Mouse (Mus musculus) spleen, adult 12 weeks (tissue): Measurements from ENCODE around the gene Atp5g1.

Experiments
- DNase-seq: peaks from one replicate; pipeline ENCODE4 v3.0.0; 2022; ENCODE audit warnings: low spot score

Atp5g1 gene

GRCm38 (mm10) chr11:96071013-96071412, 4.5 kb downstream of the Atp5g1 start:
- no peak for DNase-seq

DNA sequence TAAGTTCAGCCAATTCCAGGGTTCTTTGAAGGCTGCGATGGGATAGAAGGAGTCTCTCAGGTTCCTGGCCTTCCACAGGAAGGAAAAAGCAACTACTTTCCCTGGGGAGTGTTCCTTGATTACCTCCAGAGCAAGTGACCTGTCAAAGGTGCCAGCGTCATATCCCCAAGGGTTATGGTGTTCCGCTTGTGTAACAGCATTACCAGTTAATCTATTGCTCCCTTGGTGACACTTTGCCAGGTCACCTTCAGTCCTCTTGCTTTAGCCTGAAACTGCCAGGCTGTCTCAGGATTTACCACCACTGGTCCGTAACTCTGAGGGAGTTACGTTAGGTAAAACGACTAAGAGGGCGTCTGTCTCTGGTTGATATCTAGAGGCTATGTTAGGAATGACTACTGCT, 5.1 kb downstream of the Atp5g1 start:
- DNase-seq = no peak

DNA sequence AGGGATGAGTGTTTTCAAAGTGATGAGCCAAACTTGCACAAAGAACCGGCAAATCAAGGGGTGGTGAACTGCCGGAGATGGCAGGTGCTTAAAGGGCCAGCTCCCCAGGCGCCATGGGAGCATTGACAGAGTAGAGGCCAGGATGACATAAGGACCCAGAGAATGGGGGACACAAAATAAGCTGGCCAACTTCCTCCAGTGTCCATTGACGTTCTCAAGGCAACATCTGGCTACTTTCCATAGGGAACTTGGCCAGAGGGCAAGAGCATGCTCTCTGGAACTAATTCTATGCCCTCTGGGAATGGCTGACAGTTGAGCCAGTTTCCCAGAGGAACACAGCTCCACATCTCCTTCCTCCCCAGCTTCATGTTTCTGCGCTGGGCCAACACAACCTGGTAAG, 7.2 kb downstream of the Atp5g1 start:
- no peak for DNase-seq

DNA sequence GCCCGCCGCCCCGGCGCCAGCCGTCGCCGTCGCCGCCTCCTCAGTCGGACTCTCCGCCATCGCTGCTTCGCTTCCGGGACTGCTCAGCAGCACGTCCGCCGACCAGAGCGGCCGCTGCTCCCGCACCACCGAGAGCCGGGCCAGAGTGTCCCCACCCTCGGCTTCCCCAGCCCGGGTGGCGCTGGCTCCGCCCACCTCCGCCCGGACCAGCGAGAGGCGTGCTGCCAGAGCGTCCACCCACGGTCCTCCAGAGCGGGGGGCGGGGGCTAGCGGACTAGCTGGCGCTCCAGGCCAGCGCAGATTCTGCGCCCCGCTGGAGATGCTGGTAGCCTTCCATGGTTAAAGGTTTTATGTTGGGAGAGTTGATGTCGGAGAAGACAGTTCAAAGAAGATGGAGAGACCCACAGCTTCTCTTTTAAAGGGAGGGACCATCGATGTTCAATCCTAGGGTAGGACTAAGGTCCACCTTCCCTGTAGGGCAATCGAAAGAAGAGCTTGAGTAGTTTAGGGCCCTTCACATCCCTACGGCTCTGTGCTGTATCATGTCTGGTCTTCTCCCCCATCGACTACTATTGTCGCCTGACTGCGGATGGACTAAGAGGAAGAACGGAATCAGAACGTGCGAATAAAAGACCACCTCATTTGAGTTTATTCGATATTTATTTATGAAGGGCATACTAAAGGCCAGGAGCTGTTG, 10.1 kb downstream of the Atp5g1 start, which contains the start of gene Ube2z:
Gene Ube2z, minus strand, starts transcription at position 174 of the 697 bp plus-strand sequence.
- DNase-seq = peak; percentile 95

GRCm38 (mm10) chr11:96064521-96065214, 10.8 kb downstream of the Atp5g1 start:
- peak; percentile 21 for DNase-seq

DNA sequence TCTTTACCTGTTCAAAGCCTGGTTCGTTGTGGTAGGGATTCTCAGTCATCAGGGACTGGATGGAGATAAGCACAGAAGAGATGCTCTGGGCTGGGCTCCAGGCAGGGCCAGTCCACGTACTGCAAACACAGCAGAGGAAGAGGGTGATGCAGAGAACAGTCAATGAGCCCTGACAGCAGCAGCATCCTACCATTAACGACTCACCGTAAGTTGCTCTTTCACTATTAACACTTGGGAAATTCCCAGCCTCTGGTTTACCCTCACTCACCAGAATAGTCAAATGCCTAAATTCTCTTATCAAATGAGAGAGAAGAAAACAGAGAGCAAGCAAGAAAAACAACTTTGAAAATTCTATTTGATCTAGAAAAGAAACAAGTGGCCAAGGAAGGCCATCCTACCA, 17.2 kb downstream of the Atp5g1 start:
- DNase-seq = no peak

DNA sequence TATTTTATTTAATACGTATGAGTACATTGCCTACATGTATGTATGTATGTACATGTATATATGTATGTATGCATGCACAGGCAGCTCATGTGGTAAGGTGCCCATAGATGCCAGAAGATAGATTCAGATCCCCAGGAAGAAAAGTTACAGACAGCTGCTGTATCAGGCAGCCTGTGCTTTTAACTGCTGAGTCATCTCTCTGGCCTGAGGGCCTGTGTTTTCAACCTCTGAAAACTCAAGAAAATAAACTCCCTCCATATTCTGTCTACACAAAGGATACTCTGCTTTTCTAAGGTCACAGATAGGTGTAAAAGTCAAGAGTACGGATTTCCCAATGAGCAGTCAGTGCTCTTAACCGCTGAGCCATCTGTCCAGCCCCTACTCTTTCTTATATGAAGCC, 24.6 kb downstream of the Atp5g1 start:
- DNase-seq = no peak

- no peak for DNase-seq
These were observed 25.5 kb downstream of the Atp5g1 start for GRCm38 (mm10) chr11:96049939-96050338.

DNA sequence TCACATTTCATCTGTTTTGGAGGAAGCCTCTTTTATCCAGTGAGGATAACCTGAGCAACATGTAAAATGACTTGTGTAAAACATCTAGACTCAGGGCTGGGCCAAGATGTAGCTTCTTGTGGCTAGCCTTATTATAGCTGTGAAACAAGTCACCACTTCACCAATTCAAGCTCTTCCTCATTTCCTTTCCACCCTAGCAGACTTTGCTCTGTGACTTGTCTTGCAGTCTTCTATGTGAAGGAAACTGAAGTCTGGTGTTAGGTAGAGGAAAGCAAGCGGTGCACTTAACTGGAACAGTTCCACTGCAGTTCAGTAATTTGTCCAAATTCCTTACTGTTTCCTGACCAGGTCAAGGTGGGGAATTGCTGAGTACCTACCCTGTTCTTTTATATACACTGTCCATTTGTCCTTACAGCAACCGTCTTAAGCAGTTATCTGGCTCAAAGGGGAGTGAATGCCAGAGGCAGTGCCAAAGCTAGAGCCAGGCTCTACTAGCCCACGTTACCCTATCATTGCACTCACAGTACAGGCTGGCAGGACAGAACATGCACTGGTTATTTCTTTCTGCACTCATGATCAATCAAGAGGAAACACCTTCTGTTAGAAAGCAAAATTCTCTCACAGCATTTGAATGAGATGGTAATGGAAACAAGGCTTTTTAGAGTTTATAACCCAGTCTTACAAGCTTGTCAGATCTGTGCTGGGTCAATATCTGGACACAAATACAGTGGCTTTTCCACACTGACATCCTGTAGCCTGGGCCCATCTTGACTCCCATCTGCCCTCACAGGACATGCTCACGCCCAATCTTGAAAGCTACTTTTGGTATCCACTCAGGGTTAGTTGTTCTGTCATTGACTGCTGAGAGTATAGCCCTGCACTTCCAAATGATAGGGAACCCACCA, 27.7 kb downstream of the Atp5g1 start:
- no peak for DNase-seq

DNA sequence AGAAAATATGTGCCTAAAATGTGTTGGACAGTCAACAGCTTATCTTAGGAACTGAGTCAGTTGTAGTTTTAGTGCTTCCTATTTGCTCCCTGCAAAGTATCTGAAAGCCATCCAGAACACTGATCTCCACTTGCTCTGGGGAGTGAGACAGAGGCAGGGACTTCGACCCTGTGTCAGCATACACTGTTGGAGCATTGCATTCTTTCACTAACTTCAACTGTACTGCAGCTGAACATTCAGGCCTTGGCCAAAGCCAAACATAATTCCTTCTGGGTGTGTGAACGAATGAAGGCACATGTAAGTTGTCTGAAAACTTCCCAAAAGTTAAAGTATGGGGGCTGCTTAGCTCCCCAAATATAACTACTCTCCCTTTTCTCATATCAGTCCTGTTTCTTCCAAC, 28.7 kb downstream of the Atp5g1 start:
- DNase-seq = no peak

GRCm38 (mm10) chr11:96046028-96046427, 29.4 kb downstream of the Atp5g1 start:
- DNase-seq = no peak

DNA sequence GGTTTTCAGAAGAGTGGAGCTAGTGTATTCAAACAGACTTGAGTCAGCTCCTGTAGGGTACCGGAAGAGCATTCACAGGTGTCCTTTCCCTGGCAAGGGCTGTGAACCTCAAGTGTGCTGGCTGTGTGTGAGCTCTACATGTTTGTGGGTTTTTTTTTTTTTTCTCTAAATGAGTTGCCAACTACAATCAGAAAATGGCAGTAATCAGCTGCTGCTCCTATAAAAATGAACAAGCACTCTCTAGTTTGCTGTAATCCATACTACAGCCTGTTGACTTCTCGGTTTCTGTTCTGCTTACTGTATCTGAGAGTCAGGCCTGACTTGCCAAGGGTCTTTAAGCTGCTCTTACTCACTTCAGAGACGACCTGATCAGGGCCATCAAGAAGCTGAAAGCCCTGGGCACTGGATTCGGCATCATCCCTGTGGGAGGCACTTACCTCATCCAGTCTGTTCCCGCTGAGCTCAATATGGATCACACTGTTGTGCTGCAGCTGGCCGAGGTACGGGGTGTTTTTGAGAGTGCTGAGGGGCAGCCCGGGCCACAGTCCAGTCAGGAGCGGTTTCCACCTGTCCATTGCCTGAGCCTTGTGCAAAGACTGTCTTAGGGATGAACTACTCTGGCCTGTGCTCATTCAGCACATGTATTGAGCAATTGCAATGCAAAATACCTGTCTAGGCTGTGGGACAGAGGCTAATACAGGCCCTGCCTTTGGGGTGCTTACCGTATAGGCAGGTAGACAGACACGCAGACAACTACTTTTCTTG, 30.5 kb downstream of the Atp5g1 start:
- DNase-seq = no peak

DNA sequence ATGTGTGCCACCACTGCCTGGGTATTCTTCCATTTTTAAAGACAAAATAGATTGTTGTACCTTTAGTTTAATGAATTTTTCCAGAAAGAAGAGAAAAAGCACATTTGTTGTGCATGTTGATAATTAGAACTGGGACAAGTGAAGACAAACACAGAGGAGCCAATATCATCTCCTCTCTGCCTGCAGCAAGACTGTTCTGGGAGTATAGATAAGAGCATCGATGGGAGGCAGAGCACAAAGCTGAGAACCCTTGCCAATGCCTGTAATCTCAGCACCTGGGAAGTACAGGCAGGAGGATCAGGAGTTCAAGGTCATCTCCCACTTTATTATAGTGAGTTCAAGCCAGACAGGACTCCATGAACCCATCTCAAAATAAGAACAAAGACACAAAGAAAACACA, 36.9 kb downstream of the Atp5g1 start:
- no peak for DNase-seq

DNA sequence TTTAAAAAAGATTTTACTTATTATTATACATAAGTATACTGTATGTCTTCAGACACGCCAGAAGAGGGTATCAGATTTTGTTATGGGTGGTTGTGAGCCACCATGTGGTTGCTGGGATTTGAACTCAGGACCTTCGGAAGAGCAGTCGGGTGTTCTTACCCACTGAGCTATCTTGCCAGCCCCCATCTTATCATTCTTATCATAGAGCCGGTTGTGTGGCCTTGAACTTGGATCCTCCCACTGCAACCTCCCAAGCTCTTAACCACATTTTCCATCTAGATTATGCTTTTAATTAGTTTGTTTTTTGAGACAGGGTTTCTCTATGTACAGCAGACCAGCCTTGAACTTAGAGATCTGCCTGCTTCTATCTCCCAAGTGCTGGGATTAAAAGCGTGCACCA, 38.0 kb downstream of the Atp5g1 start:
- no peak for DNase-seq

GRCm38 (mm10) chr11:96035133-96035532, 40.3 kb downstream of the Atp5g1 start:
- no peak for DNase-seq

GRCm38 (mm10) chr11:96034596-96035052, 40.8 kb downstream of the Atp5g1 start, which contains the start of gene Snf8:
Gene Snf8, plus strand, starts transcription at chr11:96034885.
- peak; percentile 89 for DNase-seq

DNA sequence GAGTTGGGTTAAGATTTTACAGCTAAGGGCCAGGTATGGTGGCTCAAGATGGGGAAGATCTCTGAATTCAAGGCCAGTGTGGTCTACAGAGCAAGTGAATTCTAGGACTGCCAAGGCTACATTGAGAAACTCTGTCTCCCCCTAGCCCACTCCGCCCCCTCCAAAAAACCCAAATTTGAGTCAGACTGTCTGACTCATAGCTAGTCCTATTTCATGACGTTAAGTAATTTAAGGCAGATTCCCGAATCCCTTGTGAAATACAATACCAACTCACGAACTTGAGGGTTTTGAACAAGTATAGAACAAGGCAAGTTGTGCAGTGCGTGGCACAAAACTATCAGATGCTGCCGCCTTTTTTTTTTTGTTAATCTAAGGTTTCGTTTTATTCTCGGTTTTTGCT, 41.4 kb downstream of the Atp5g1 start:
- no peak for DNase-seq

DNA sequence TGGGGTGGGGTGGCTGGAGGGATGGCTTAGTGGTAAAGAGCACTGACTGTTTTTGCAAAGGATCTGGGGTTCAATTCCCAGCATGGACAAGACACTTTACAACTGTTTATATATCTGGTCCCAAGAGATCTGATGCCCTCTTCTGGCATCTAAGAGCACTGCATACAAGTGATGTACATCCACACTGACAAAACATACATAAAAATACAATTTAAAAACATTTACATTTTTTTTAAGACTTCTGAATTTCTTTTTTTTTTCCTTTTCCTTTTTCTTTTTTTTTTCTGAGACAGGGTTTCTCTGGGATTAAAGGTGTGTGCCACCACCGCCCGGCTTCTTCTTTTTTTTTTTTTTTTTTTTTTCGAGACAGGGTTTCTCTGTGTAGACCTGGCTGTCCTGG, 42.2 kb downstream of the Atp5g1 start:
- DNase-seq = no peak

GRCm38 (mm10) chr11:96031701-96032100, 43.8 kb downstream of the Atp5g1 start:
- DNase-seq = no peak

- no peak for DNase-seq
These were observed 44.9 kb downstream of the Atp5g1 start for GRCm38 (mm10) chr11:96030571-96030970.

- no peak for DNase-seq
These were observed 47.3 kb downstream of the Atp5g1 start for GRCm38 (mm10) chr11:96028130-96028529.

DNA sequence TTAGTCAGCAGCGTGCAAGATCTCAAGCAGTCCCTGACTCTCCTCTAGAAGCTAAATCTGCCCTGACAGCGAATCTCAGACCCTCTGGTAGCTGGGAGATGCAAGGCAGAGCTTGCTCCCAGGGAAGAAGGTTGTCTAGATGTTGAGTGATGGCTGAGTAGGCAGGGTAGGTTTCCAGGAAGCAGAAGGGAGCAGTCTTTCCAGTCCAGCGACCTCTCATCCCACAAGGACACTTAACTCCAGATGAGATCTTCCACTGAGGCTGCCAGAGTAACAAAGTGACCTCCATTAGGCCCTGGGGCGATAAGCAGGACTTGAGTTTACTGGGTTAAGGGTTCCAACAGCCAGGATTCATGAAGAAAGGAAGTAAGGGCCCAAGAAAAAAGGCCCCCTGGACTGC, 54.8 kb downstream of the Atp5g1 start:
- DNase-seq = no peak
